Mouse (Mus musculus) thymus, postnatal 10 days (tissue): ENCODE results near the gene Btbd11.
A peak's percentile ranks its signal among the peaks of the same experiment; 100 is the strongest.
"Not testable (repeated sequence)": the region's sequence is repeated elsewhere in the genome, so short reads cannot be mapped to it uniquely, and the experiment has no call there.

Experiments
- DNase-seq, 2 experiments: peaks; one replicate each; pipeline ENCODE4 v3.0.0; 2021; ENCODE audit warnings: low spot score in 2 of 2

Btbd11 gene

DNA sequence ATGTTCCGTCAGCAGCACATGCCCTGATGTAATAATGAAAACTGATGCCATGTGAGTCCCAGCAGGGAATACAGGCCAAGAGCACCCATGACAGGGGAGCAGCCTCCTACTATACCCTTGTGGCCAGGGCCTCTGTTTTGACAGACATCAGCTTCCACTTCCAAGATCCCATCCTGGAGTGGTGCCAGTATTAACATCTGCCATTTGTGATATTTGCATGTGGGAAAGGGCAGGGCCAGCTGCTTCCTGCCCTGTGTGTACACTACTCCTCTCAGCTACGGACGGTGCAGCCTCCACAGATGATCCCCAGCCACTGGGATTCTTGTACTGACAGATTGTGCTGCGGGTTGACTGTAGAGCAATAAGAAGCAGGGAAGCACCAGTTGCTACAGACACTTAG is 269.3 kb downstream of the Btbd11 start:
- DNase-seq = no peak

GRCm38 (mm10) chr10:85657886-85658285 is 271.3 kb downstream of the Btbd11 start:
- no peak for DNase-seq

- no peak for DNase-seq
Observed at GRCm38 (mm10) chr10:85673512-85673921, 286.9 kb downstream of the Btbd11 start.

DNA sequence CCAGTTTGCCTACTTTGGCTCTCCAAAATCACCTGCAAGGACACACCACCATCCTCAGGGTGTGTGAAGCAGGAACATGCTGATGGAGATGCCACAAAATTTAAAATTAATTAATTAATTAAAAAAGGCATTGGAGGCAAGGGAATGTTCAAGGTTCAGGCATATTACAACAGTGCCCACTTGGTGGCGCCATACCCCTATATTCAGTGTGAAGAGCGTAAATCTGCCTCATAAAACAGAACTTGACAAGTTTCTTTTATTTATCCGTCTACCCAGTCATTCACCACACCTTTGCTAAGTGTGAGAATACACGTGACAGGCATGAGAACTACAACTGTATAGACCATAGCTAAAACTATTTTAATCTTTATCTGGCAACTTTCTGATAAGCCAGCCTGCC is 292.0 kb downstream of the Btbd11 start:
- peak in 1 of 2 experiments; percentile 27 for DNase-seq

GRCm38 (mm10) chr10:85682446-85682845 is 295.8 kb downstream of the Btbd11 start:
- DNase-seq = no peak

DNA sequence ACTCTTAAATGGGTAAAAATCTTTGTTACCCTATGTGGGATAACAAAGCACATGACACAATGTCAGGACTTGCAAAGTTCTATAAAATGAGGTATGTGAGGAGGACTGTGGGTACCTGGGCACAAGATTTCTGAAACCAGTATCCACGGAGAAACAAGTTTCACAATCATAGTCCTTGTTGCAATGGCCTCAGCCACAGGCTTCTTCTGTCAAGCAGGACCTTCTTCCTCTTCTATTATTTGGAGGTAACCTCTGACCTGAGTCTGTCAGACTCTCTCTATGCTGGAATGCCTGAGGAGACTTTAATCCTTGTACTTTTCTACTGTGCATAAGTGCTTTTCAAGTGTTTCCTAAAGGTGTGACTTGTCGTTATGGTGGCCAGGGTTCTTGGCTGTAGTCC is 307.8 kb downstream of the Btbd11 start:
- DNase-seq = not testable (repeated sequence)

DNA sequence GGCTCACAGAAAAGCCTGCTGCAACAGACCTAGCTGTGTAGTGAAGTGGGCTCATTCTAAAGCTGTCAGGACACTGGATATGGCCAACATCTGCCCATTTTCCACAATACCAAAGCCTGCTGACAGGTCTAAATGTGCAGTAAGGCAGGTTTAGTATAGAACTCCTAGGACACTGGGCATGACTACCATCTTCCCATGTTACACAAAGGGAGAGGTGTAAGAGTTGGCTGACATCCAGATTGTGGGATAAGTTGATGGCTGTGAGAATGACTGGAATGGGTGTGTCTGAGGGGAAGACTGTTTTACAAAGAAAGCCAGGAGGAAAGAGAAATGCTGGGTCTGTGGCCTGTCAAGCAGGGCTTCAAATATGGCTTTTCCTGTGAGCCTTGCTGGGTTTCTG is 313.1 kb downstream of the Btbd11 start:
- no peak for DNase-seq

GRCm38 (mm10) chr10:85709790-85710189 is 323.2 kb downstream of the Btbd11 start:
- not testable (repeated sequence) for DNase-seq
